Mouse (Mus musculus): ENCODE measurements around the gene Ctsk. TPM values are rescaled to one million over a fixed set of nuclear protein-coding genes. Genes with fewer than 3 reads are reported as not detected.

Gene Ctsk
- polyA plus RNA-seq (2016; fragmentation: Nextera tagmentation; extraction: Ambion mirVana): 3.4 and 5.5 TPM in 2 replicates

DNA sequence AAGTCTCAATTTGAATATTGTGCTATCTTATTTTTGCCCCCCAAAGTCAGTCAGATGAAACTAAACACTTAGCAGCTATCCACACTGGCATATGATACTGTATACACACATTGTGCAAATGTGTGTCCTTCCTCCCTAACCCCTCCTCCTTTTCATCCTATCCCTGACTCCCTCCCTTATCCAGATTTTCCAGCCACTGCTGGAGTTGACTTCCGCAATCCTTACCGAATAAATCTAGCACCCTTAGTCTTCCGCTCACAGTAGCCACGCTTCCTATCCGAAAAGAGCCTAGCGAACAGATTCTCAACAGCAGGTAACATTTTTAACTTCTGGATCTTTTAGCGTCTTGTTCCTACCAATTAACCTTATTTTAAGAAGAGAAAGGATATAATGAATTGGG lies at the start of gene Ctsk:
Gene Ctsk (plus strand): TSS at position 233 of the 400 bp plus-strand sequence.
- Histone ChIP-seq H3K36me3 (replicated peaks) (peaks cover 33% of the 10 kb centered on the region), H3K27ac (replicated peaks) (peak within 1 kb of the TSS; percentile 74), H3K4me3 (peak within 1 kb of the TSS; percentile 13), H3K9me3 (no peaks in the 10 kb centered on the region), H3K27me3 (replicated peaks; ENCODE audit: low read depth, poor library complexity, severe bottlenecking) (no peaks in the 10 kb centered on the region), H3K4me1 (peaks cover 32% of the 10 kb centered on the region)
- 83% methylated on average over 7 of the region's 7 CpGs for WGBS
- DNase-seq (ENCODE audit: low spot score): no peak

DNA sequence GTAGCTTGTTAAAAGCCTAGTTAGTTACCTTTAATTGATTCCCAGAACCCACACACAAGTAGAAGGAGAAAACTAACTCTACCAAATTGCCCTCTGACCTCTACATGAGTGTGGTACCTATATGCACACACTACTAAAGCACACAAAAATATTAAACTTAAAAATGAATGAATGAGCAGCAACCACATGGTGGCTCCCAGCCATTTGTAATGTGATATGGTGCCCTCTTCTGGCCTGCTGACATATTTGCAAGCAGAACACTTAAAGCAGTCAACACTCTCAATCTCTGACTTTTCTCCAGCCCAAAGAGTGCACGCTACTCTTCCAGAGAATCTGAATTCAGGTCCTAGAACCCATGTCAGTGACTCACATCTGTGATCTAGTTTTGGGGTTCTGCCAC lies 48.6 kb upstream of the Ctsk start:
- 78% methylated on average over 1 of the region's 1 CpGs for WGBS
- Histone ChIP-seq H3K27ac (replicated peaks) (no peak overlapping the region), H3K27me3 (replicated peaks; ENCODE audit: low read depth, poor library complexity, severe bottlenecking) (no peaks in the 10 kb centered on the region), H3K4me3 (no peak overlapping the region), H3K36me3 (replicated peaks) (peaks cover 62% of the 10 kb centered on the region), H3K4me1 (no peaks in the 10 kb centered on the region), H3K9me3 (no peaks in the 10 kb centered on the region)
- DNase-seq (ENCODE audit: low spot score): peak; percentile 45

DNA sequence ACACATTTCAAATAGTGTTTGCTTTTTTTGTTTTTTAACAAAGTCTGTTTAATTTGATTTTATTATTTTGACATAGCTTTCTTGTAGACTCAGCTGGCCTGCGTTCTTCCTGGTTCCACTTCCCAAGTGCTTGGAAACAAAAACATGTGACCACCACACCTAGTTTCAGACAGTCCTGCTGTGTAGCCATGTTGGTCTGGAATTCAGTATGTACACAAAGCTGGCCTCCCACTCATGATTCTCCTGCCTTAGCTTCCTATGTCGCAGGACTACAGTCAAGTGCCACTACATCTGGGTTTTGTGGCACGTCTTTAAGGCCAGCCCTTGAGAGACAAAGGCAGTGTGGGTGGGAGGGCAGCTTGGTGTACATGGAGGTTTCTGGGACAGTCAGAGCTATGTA lies 48.1 kb upstream of the Ctsk start:
- 95% methylated on average over 3 of the region's 3 CpGs for WGBS
- no peaks in the 10 kb centered on the region for H3K4me1 ChIP-seq
- H3K27me3 ChIP-seq (replicated peaks; ENCODE audit: low read depth, poor library complexity, severe bottlenecking): no peaks in the 10 kb centered on the region
- peaks cover 62% of the 10 kb centered on the region for H3K36me3 ChIP-seq (replicated peaks)
- H3K4me3 ChIP-seq: no peak overlapping the region
- DNase-seq (ENCODE audit: low spot score): no peak
- no peak overlapping the region for H3K27ac ChIP-seq (replicated peaks)
- H3K9me3 ChIP-seq: no peaks in the 10 kb centered on the region

DNA sequence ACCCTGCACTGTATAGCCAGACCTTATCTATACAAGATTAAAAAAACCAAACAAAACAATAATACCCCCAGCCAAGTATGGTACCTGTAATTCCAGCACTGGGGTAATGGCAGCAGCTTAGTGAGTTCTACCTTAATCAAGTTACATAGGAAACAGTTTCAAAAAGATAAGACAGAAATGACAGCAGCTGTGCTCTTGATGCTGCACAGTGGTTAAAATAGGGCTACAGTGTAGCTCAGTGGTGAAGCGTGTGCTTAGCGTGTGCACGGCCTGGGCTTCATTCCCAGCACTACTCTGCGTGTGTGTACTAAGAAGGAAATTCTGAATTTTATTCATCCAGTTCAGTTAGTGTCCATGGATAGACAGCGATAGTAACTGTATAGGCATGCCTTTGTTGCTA lies 42.7 kb upstream of the Ctsk start:
- no peak for DNase-seq (ENCODE audit: low spot score)
- H3K27me3 ChIP-seq (replicated peaks; ENCODE audit: low read depth, poor library complexity, severe bottlenecking): no peaks in the 10 kb centered on the region
- H3K4me3 ChIP-seq: no peak overlapping the region
- H3K4me1 ChIP-seq: no peaks in the 10 kb centered on the region
- H3K36me3 ChIP-seq (replicated peaks): peaks cover 44% of the 10 kb centered on the region
- no peak overlapping the region for H3K27ac ChIP-seq (replicated peaks)
- WGBS: 96% methylated on average over 5 of the region's 5 CpGs
- H3K9me3 ChIP-seq: no peaks in the 10 kb centered on the region

DNA sequence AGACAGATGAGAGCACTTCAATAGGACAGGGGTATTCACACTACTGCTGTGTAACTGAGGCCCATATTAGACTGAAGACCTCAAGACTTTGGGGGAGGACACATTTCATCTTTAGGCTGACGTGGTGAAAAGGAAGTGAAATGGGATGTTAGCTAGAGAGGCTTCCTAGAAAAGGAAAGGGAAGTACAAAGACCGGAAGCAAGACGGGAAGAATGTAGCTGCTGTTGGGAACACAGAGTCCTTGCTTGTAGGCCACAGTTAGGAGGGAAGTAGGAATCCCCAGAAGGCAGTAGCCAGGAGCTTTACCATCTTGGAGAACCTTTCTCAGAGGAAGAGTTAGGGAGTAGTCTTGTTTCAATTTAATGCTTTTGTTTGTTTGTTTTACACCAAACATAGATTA lies 41.3 kb upstream of the Ctsk start:
- no peak overlapping the region for H3K4me3 ChIP-seq
- DNase-seq (ENCODE audit: low spot score): no peak
- no peaks in the 10 kb centered on the region for H3K27me3 ChIP-seq (replicated peaks; ENCODE audit: low read depth, poor library complexity, severe bottlenecking)
- no peak overlapping the region for H3K27ac ChIP-seq (replicated peaks)
- H3K9me3 ChIP-seq: no peaks in the 10 kb centered on the region
- 86% methylated on average over 3 of the region's 3 CpGs for WGBS
- H3K4me1 ChIP-seq: no peaks in the 10 kb centered on the region
- peaks cover 43% of the 10 kb centered on the region for H3K36me3 ChIP-seq (replicated peaks)

DNA sequence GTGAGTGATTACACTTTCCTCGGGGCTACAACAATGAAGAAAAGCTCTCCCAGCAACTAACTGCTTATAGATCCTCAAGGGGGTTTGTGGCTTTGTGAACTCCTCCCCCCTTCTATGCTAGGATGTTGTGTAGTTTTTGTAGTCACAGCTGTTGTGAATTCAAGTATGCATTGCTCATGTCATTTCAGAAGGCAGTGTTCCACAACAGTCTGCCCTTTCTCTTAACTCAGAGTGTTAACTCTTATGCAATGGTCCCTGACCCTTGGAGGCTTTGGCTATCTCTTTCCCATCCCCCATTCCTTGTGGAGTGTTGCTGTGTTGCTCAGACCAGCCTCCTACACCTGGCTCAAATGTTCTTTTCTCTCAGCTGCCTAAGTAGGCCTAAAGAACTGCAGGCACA lies 39.7 kb upstream of the Ctsk start:
- Histone ChIP-seq H3K36me3 (replicated peaks) (peaks cover 39% of the 10 kb centered on the region), H3K4me1 (no peaks in the 10 kb centered on the region), H3K9me3 (no peaks in the 10 kb centered on the region), H3K27me3 (replicated peaks; ENCODE audit: low read depth, poor library complexity, severe bottlenecking) (no peaks in the 10 kb centered on the region), H3K27ac (replicated peaks) (no peak overlapping the region), H3K4me3 (no peak overlapping the region)
- no peak for DNase-seq (ENCODE audit: low spot score)
- 77% methylated on average over 1 of the region's 1 CpGs for WGBS

DNA sequence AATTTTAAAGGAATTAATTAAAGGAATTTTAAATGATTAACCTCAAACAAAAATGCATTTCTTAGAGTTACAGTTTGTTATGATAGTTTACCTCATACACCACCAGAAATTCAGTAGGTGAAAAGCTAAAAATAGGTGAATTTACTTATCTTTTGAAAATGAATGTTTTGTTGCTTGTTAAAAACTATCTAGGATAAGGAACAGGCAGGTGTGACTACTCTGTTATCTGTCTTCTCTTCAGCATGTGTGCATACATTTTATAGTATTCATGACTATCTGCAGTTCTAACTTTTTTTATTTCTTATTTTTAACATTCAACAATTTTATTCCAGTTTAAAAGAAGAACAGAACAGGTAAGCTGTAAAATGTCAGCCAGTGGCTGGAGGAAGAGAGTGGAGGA lies 35.2 kb upstream of the Ctsk start:
- Histone ChIP-seq H3K36me3 (replicated peaks) (peaks cover 62% of the 10 kb centered on the region), H3K4me1 (no peaks in the 10 kb centered on the region), H3K27ac (replicated peaks) (no peak overlapping the region), H3K4me3 (no peak overlapping the region), H3K9me3 (no peaks in the 10 kb centered on the region), H3K27me3 (replicated peaks; ENCODE audit: low read depth, poor library complexity, severe bottlenecking) (no peaks in the 10 kb centered on the region)
- DNase-seq (ENCODE audit: low spot score): no peak

DNA sequence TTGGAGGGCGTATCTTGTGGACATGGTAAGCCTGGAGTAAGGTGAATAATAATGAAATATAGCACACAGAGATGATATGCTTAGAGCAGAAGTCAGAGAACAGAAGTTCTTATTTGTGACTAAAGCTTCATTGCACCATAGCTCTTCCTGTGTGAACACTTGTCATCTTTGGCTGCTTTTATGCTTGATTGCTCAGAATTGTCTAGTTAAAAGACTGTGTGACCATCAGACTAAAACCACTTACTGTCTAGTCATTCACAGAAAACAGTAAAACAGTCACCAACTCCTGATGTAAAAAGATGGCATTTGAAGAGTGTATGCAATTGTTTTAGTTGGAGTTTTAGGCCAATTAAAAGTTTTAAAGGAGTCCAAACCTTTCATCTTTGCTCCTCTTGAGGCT lies 20.1 kb upstream of the Ctsk start:
- 100% methylated on average over 1 of the region's 1 CpGs for WGBS
- H3K36me3 ChIP-seq (replicated peaks): peaks cover 94% of the 10 kb centered on the region

DNA sequence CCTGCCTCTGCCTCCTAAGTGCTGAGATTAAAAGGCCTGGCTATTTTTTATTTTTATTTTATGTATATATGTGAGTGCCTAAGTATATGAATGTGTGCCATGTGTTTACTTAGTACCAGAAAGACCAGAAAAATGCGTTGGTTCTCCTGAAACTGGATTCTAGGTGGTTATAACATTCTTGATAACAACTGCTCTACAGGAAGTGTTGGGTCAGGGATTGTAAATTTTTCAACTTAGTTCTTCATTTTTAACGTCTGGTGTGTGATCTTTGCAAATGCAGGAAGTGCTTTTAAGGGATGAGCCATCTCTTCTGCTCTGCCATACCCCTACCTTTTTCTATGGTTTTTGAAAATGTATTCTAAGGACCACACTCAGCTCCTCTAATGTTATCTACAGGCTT lies 12.6 kb upstream of the Ctsk start:
- 90% methylated on average over 2 of the region's 2 CpGs for WGBS
- no peaks in the 10 kb centered on the region for H3K4me1 ChIP-seq

More for the DNA sequence above, 20.1 kb upstream of the Ctsk start:
- no peaks in the 10 kb centered on the region for H3K27me3 ChIP-seq (replicated peaks; ENCODE audit: low read depth, poor library complexity, severe bottlenecking)
- H3K27ac ChIP-seq (replicated peaks): no peak overlapping the region
- no peak for DNase-seq (ENCODE audit: low spot score)
- no peak overlapping the region for H3K4me3 ChIP-seq
- H3K9me3 ChIP-seq: no peaks in the 10 kb centered on the region
- no peaks in the 10 kb centered on the region for H3K4me1 ChIP-seq

DNA sequence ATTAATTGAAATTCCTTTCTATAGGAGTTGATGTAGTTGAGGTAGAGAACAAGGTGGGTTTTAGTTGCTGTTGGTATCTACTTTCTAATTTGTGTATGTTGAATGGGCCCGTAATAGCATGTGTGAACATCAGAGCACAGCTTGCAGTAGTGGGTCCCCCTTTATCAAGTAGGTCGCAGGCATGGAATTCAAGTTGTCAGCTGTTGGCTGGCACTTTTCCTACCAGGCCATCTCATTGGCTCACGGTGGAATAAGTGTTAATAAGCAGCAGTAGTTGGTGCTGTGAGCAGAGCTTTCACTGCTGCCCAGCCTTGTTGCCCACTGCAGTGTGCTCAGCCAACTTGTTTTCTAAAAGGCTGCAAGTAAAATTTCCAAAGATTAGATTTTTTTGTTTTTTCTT lies 10.4 kb upstream of the Ctsk start:
- H3K27ac ChIP-seq (replicated peaks): no peak overlapping the region
- WGBS: 91% methylated on average over 3 of the region's 3 CpGs
- no peak overlapping the region for H3K4me3 ChIP-seq
- H3K4me1 ChIP-seq: peaks cover 1% of the 10 kb centered on the region; the same call in 1 of the 2 replicates
- no peaks in the 10 kb centered on the region for H3K27me3 ChIP-seq (replicated peaks; ENCODE audit: low read depth, poor library complexity, severe bottlenecking)
- DNase-seq (ENCODE audit: low spot score): no peak
- no peaks in the 10 kb centered on the region for H3K9me3 ChIP-seq
- H3K36me3 ChIP-seq (replicated peaks): peaks cover 87% of the 10 kb centered on the region

More for the DNA sequence above, 12.6 kb upstream of the Ctsk start:
- H3K36me3 ChIP-seq (replicated peaks): peaks cover 89% of the 10 kb centered on the region
- no peak overlapping the region for H3K4me3 ChIP-seq
- no peak for DNase-seq (ENCODE audit: low spot score)
- no peaks in the 10 kb centered on the region for H3K9me3 ChIP-seq
- no peaks in the 10 kb centered on the region for H3K27me3 ChIP-seq (replicated peaks; ENCODE audit: low read depth, poor library complexity, severe bottlenecking)
- H3K27ac ChIP-seq (replicated peaks): no peak overlapping the region

DNA sequence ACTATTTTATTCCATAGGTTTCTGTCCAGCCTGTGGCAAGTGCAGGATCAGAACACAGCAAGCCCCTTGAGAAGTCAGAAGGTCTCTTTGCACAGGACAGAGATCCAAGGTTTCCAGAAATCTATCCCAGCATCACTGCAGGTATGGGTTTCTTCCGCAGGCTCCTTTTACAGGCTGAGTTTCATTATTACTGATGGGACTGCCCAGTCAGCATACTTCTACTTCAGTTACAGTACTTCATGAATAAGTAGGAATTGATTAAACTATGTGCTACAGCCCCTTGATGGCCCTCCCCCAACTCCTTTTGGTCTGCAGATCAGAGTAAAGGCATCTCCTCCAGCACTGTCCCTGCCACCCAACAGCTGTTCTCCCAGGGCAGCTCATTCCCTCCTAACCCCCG lies 8.8 kb upstream of the Ctsk start:
- Histone ChIP-seq H3K27me3 (replicated peaks; ENCODE audit: low read depth, poor library complexity, severe bottlenecking) (no peaks in the 10 kb centered on the region), H3K27ac (replicated peaks) (no peak overlapping the region), H3K36me3 (replicated peaks) (peaks cover 91% of the 10 kb centered on the region), H3K4me3 (no peak overlapping the region), H3K9me3 (no peaks in the 10 kb centered on the region), H3K4me1 (peaks cover 10% of the 10 kb centered on the region; the same call in 1 of the 2 replicates)
- 96% methylated on average over 2 of the region's 2 CpGs for WGBS
- DNase-seq (ENCODE audit: low spot score): no peak

DNA sequence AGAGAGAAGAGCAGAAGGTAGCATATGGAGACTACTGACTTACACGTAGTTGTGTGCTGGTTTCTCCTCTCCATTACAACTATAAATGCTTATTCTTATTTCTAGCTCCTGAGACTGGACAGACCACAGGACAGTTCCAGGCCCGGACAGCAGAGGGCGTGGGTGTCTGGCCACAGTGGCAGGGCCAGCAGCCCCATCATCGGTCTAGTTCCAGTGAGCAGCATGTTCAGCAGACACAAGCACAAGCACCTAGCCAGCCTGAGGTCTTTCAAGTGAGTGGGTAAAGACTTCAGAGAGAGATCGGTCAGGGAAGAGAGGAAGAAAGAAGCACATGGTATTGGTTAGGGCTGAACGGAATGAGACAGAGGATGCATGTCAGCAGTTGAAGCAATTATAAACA lies 4.7 kb upstream of the Ctsk start:
- peak; percentile 80 for DNase-seq (ENCODE audit: low spot score)
- peak overlapping the region; percentile 70 for H3K27ac ChIP-seq (replicated peaks)
- peaks cover 72% of the 10 kb centered on the region for H3K36me3 ChIP-seq (replicated peaks)
- whole genome bisulfite sequencing: 46% methylated on average over 6 of the region's 6 CpGs
- H3K4me1 ChIP-seq: peaks cover 22% of the 10 kb centered on the region
- H3K27me3 ChIP-seq (replicated peaks; ENCODE audit: low read depth, poor library complexity, severe bottlenecking): no peaks in the 10 kb centered on the region
- no peak overlapping the region for H3K4me3 ChIP-seq
- H3K9me3 ChIP-seq: no peaks in the 10 kb centered on the region

DNA sequence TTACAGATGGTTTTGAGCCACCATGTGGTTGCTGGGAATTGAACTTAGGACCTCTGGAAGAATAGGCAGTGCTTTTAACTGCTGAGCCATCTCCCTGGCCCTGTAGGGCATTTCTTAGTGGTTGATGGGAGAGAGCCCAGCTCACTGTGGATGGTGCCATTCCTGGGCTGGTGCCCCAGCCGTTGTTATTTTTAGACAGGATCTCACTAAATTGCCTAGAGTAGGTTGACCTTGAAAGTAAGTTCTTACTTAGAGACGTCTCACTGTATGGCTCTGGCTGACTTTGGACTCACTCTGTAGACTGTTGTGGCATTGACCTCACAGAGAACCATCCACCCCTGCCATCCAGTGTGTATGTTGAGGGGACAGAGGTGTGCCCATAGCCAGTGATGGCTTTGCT lies 827 bp upstream of the Ctsk start:
- 80% methylated on average over 2 of the region's 2 CpGs for WGBS
- no peaks in the 10 kb centered on the region for H3K9me3 ChIP-seq
- H3K36me3 ChIP-seq (replicated peaks): peaks cover 41% of the 10 kb centered on the region
- no peaks in the 10 kb centered on the region for H3K27me3 ChIP-seq (replicated peaks; ENCODE audit: low read depth, poor library complexity, severe bottlenecking)
- H3K4me1 ChIP-seq: peaks cover 37% of the 10 kb centered on the region
- no peak for DNase-seq (ENCODE audit: low spot score)
- no peak overlapping the region for H3K27ac ChIP-seq (replicated peaks)
- no peak overlapping the region for H3K4me3 ChIP-seq
